Mouse (Mus musculus): Measurements from ENCODE around the gene Capn15. TPM values are rescaled to one million over a fixed set of nuclear protein-coding genes. Genes with fewer than 3 reads are reported as not detected.

Capn15 gene
- total RNA-seq, 4 experiments from 2014 or later = 20.1 to 34.6 (median 24.9) TPM

DNA sequence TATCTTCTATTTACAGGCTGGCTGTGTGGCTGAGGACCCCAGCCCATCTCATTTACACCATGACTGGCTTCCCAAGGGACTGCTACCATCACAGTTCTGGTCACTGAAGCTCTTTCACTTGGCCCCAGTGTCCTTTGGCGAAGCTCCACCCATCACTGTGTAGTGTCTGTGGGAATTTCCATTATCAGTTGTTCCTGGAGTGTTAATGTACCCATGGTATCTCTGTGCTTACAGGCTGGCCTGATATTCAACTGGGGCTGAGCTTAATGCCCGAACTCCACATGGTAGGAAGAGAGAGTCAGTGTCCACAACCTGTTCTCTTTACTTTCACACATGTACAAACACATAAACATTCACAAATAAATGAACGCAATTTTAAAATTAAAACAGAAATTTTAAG lies 7.9 kb upstream of the Capn15 start:
- no peak for DNase-seq

DNA sequence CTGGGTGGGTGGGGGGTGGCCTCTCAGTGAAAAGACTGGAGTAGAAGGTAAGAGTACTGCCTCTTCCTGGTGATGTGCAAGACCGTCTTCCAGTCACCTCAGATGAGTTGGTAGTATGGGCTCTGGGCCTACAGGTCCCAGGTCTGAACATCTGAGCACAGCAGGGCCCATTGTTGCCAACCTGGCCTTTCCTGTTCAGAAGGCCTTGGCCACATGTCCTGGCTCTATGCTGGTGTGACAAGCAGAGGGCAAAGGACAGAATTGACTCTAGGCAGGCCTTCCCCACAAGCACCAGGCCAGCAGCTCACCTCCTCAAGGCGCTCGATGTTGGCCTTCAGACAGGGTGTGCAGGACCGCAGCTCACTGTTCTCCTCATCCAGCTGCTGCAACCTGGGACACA lies 6.7 kb upstream of the Capn15 start:
- DNase-seq = no peak

DNA sequence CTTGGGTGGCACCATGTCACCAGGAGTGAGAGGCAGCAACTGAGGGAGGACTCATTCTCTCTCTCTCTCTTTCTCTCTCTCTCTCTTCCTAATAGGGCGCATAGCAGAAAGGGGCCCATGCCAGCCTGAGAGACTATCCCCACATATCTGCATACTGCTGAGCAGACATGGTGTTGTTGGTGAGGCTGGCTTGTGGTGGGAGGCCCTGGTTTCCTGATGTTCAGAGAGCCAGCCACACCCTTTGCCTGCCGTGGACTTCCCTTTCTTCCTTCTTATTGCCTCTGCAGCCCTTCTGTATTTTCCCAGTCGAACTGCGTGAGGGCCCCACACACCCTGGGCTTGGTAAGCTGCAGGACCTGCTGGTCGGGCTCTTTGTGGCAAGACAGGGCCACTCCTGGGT lies 4.7 kb upstream of the Capn15 start:
- no peak for DNase-seq

DNA sequence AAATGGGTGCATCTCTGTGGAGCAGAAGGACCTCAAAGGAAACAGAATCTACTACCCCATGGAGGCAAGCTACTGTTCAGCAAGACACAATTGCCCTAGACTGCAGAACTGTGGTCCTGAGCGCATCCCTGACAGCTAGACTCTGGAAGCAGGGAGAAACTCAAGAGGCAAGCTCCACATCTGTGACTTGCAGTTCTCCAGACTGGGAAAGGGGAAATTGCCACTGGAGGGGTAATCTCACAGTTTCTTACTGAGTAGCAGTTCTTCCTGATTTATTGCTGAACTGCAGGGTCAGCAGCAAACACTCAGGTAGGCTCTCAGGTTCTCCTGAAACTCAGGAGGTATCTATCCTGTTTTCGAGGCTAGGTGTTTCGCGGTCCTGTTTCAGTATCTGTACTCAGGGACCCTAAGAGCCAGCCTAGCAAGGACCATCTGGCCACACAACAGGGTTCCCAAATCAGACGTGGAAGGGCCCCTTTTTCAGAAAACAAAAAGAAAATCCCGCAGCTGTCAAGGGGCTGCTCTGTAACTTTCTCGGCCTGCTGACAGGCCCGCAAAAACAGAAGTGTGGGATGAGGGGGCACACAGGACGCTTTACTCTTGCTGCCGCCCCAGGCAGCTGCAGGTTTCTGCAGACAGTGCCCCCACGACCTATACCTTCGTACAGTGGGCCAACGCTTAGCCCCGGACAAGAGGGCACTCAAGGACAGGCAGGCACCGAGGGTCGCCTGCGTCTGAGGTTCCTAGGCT lies 865 bp downstream of the Capn15 start:
- DNase-seq = no peak

DNA sequence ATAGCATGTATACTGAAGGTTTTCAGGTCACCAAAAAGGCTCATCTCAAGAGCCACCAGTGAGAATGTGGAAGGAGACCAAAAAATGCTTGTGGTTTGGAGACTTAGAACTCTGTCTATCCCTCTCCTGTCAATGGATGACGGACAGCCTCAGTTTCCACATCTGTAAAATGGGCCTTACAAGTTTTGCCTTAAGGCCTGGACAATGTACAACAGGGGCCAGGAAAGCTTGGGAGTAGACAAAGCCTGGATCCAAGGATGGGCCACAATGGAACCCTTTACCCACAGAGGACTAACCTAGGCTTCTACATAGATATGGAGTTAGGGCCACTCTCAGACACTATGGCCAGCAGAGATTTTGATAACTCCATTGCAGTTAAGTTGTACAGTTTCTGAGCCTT lies 1.5 kb downstream of the Capn15 start:
- DNase-seq = no peak

DNA sequence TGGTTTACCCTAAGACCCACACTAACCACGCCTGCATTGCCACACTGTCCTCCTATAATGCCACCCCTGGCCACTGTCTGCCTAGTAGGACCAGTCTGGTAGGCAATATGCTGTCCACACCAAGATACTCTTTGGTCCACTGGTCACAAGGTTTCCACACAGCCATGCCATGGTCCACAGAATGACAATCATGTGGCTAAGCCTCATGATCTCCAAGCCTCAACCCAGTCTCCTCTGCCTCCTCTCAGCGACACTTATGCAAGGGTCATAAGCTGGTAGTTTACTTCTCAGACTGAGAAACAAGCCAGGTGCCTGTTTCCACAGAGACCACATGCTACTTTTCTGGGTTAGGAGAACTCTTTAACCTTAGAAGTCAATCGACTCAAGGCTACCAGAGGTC lies 2.7 kb downstream of the Capn15 start:
- DNase-seq = no peak

DNA sequence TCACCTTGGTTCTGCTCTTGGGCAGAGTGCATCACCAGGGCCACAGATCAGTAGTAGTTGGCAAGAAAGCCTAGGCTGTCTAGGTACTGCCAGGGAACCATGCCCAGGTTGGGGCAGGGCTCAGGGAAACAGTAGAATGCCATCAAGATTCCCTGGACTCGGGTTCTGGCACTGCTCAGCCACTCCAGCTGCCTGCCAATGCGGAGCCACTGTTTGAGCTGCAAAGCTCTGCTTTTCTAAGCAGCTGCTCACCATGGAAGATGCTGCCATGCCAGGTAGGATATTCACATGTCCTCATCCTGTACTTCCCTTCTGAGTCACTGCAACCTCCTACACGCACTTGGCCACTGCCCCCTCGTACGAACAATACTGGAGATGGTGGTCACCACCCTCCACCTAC lies 4.7 kb downstream of the Capn15 start:
- no peak for DNase-seq

DNA sequence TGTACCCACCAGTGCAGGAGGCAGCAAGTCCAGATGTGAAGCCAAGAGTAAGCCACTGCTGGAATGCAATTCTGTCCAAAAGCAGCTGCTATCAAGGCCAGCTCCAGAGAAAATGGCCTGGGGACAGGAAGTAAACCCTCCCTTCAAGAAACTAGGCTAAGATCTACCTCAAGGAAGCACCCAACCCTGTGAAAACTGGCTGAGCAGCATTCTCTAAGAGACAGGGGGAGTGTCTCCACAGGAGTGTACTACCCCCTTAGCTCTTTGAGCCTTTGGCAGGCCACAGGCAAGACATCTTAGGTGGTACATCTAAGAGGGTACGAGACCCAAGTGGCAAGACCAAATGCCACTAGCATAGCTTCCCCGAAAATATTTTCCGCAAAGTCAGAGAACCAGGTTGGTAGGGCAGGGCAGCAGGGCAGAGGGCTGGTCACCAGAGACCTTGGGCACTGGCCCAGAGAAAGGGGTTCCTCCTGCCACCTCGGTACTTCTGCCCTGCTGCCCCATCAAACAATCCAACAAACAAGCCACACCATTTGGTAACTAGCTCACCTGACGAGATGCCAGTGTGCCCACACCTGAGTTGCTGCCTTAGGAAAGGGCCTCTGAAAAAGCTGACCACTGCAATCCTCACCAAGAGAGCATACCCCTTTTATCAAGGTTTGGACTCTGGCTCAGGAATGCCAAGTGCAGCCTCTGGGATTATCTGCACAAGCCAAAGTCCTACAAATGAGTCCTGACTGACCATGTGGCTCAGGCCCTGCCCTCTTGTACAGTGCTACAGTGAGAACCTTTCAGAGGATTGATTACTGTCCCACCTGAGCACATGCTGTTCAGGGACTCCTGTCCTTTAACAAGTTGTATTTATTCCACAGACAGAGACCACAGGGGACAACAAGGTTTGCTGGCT lies 5.5 kb downstream of the Capn15 start:
- no peak for DNase-seq

DNA sequence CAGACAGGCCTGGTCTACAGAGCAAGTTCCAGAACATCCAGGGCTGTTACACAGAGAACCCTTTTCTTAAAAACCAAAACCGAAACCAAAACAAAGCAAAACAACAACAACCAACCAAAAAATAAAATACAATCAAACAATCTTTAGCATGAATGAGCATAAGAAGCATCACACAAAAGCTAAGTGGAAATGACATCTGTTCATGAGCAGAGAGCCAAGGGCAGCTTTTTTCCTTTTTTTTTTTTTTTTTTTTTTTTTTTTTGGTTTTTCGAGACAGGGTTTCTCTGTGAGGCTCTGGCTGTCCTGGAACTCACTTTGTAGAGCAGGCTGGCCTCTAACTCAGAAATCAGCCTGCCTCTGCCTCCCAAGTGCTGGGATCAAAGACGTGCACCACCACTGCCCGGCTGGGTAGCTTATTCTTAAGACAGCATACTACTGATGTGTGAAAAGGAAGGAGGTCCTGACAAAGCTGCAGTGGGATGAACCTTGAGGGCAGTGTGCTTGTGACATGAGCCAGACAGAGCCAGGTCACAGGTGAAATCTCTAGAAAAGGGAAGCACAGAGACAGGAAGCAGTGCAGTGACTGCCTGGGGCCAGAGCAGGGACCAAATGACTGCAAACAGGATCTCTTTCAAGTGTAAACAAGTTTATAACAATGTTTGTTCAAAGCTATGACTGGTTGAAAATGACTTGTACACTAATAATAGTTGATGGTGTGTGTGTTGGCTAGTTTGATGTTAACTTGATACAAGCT lies 14.5 kb downstream of the Capn15 start:
- DNase-seq = no peak

DNA sequence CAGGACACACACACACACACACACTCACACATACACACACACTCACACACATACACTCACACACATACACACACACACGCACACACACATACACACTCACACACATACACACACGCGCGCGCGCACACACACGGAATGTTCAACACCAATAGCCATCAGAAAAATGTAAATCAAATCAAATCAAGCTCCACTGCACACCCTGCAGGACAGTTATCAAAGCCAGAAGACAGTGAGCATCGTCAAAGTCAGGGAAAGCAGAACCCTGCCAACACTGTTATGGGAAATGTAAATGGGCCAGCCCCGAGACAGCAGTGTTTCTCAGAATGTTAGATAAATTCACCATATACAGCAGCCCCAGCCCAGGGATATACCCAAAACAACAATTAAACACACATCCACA lies 15.1 kb downstream of the Capn15 start:
- no peak for DNase-seq

DNA sequence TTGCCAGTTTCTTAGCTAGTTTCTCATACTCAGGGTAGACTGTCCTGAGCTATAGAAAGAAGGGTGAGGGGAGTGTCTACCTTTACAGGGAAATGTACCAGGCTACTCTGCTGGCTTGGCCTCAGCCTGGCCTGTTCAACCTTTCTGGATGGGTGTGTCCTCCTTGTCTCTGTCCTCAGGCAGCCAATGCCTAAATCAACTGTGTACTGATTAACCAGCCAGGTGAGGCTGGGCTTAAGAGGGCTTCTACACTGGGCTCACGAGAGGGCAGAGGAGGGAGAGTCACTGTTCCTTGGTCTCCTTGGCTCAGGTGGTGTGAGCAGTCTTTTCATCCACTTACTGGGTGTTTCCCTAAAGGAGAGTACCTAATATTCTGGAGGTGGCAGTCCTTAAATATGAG lies 17.4 kb downstream of the Capn15 start:
- no peak for DNase-seq

DNA sequence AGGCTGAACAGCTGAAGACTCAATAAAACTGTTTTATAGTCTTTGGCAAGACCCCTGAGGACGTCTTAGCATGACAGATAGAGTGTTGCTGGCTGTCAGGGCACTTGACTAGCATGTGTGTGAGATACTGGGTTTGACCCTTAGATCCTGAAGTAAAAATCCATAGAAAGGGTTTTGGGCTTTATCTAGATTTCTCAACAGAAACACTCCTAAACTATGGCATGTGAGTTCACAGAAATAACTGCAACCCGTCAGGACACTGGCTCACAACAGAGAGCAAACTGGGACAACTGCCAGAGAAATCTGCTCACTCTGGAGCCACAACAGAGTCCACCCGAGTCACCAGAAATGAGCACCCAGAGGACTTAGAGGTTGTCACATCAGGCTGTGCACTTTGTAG lies 17.9 kb downstream of the Capn15 start:
- DNase-seq = no peak

DNA sequence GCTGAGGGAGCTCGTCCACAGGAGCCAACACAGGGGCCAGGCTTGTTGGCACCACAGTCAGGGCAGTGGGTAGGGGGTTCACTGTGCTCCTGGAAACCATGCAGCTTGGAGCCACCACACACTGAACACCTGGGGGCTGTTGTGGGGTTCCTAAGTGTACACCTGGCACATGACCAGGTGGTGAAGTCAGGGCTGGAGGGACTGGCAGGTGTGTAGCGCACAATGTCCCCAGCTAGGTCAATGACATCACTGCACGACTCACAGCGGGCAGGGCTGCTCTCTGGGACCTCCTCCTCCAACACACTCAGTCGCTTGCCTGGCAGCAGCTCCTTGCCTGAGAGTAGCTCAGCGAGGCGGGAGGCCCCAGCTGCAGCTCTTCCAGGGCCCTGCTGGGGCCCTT lies 21.3 kb downstream of the Capn15 start:
- DNase-seq = no peak

DNA sequence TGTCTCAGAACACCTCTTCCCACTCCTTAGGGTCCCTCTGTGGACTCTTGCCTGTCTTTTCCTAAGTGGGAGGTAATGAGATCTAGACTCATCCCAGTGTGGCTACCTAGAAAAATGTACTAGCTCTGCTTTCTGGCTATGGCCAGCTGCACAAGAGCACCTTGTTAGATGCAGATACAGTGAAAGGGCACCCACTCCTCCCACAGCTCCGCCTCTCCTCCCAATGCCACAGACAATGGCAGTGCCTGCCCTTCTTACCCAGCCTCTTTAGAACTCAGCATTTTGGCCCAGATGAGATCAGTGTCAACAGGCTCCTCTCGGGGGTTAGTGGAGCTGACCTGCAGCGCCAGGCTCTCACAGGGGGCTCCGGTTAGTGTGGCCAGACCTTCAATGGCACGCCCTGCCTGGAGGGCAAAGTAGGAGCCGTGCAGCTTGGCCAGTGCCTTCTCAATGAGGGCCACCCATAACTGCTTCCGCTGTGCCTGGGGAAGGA lies 23.1 kb downstream of the Capn15 start:
- DNase-seq = no peak

DNA sequence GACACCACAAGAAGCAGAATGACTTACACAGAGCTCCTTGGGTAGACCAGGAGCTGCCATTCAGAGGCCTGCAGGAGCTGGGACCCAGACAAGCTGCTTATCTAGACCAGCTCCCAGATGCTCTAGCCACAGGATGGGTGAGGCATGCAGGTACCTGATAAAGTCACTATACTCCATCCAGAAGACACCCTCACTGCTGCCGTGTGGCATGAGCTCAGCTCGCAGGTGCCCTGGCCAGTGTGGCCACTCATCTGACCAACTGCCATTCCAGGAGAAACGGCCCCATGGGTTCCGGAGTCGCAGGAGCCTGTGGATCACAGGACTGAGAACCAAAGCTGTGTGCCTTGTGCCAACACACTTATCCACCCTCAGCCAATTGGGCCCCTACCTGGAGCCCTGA lies 24.0 kb downstream of the Capn15 start:
- no peak for DNase-seq

DNA sequence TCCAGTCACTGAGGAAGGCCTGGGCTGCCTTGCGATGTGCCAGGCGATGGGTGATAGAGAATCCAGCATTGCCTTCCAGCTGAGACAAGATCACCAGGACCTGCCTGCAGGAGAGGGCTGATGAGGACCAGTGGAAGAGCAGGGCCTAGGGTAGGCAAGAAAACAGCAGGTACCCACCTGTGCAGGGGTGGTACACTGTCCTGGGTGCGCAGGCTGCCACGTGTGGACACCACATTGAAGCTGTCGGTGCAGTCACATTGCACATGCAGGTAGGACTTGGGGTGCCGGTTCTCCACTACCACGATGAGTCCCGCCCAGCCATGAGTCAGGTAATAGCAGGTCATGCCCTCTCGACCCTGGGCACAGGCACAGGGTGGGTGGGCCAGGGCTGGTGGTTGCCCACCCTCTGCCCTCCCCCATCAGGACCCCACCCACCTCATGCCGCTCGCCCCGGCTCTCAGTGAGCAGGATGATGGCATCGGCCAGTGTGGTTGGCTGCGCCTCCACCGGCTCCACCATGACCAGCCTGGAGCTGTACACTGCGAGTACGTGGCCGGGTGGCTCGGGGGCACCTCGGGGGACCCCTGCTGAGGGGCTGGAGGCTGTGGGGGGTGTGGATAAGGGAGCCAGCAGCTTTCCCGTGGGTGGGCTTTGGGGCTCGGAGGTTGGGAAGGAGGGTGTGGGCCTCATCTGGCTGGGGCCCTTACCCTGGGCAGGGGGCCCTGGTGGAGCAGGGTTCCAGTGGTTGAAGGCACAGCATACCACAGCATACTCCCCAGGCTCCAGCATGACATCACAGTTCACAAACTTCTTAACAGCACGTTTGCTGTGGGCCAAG lies 25.7 kb downstream of the Capn15 start:
- DNase-seq = no peak

DNA sequence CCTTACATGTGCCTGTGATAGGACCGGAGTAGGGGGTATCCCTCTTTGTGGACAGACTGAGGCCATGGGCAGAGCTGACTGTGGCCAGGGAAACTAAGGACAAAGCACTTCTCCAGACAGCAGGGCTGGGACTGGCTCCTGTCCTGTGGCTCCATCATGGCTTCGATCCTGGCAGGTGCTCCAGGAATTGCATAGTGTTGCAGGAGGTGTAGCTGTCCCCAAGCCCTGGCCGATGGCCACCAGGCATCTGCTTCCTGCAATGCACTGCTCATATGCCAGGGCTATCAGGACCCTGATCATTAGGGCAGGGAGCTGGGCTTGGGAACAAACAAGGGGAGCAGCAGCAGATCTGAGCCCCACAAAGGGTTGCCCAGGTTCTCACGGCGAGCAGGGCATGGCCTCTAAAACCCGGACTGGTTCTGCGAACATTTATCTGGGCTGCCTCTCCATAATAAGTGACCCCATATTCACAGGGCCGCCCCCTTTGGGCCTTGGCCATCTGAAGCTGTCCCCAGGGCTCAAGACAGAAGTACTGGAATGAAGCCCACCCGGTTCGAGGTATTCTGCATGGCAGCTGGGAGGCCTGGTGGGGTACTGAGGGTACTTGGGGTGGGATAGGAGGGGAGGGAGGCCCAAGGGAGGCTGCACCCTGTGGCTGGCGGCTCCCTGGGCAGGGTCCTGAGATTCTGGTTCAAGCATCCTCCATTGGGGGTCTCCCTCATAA lies 26.7 kb downstream of the Capn15 start:
- DNase-seq = no peak

DNA sequence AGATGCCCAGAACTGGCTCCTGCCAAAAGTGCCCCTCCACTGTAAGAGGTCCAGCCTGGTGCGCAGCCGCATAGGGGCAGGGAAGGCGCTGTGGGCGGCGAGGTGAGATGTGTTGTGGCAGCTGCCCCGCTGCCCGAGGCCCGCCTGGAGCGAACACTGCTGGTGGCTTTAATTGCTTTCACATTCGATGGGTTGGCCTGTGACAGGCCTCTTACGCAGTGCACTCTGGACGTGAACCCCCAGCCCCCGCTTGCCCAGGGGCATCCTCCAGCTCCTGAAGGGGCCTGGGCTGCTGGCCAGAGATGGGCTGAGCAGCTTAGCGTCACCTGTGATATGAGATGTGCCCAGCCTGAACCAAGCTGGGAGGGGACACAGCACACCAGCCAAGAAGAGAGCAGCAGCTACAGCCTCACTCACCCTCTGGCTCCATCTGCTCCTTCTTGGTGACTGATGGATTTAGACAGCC lies 28.0 kb downstream of the Capn15 start:
- no peak for DNase-seq

DNA sequence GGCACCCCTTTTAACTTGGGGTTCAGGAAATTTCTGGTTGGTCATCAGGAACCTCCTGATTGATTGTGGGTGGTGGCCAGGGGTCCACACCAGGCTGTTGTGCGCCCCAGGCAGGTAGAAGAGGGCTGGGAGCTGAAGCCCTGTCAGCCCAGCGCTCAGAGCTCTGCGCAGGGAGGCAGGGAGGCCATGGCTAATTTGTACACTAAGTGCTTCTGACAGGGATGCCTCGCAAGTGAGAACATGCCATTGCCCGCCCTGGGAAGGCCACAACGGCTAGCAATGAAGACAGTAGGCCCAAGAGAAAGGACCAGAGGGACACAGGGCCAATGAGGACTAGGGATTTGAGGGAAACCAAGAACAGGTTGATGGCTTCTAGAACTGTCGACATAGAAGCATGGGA lies 29.0 kb downstream of the Capn15 start:
- no peak for DNase-seq

DNA sequence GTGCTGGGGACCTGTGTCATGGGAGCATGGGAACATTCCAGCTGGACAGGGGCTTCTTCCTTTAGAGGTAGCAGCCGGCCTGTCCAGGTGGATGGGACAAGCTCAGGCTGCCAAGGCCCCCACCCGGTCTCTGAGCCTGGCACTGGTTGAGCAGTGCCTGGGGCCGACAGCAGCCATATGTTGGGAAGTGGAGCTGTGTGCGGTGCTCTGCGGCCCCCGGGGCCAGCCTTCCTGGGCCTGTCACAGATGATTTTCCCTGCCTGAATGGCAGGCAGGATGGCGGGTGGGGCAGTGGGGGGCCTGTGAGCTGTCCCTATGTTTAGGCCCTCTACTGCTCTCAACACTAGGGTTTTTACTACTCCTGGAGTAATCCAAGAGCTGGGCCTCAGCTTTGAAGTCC lies 29.4 kb downstream of the Capn15 start:
- DNase-seq = no peak

DNA sequence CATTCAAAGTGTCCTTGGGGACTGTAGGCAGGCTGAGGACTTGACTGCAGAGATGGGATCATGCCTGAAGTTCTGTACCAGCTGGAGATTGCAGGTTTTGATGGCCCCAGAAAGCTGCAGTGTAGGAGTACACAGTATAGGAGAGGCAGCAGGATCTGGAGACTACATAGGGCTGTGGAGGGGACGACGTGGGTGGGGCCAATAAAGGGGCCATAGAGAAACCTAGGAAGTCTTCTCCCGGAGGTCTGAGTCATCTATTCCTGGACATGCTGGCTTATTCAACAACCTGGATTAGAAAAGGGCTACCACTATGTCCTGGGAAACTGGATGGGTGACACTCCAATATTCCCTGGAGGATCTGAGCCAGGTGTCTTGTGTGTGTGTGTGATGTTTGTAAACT lies 29.9 kb downstream of the Capn15 start:
- DNase-seq = no peak

Data from adrenal gland, adult 8-10 months (tissue).